Mouse (Mus musculus): ENCODE measurements around the gene Olfr671.
"Not testable (repeated sequence)": the region's sequence is repeated elsewhere in the genome, so short reads cannot be mapped to it uniquely, and the experiment has no call there.

Gene Olfr671

GRCm38 (mm10) chr7:104979026-104979425 lies at the start of gene Olfr671:
TSS of gene Olfr671 (minus strand) at chr7:104979126.
- DNase-seq = no peak

GRCm38 (mm10) chr7:105028360-105028759 lies 49.4 kb upstream of the Olfr671 start, which contains the start of gene Olfr675:
TSS of gene Olfr675 (minus strand) at chr7:105028460.
- no peak for DNase-seq

GRCm38 (mm10) chr7:105022530-105022929 lies 43.6 kb upstream of the Olfr671 start:
- no peak for DNase-seq

- no peak for DNase-seq
Observed at GRCm38 (mm10) chr7:105001929-105002328, 23.0 kb upstream of the Olfr671 start, which contains the start of gene Olfr672. TSS of gene Olfr672 (minus strand) at chr7:105002029.

GRCm38 (mm10) chr7:104972507-104972906 lies 6.4 kb downstream of the Olfr671 start:
- DNase-seq = not testable (repeated sequence)

GRCm38 (mm10) chr7:104962520-104962919 lies 16.4 kb downstream of the Olfr671 start, which contains the start of gene Olfr670:
TSS of gene Olfr670 (minus strand) at chr7:104962620.
- no peak for DNase-seq

GRCm38 (mm10) chr7:104950234-104950633 lies 28.7 kb downstream of the Olfr671 start:
- not testable (repeated sequence) for DNase-seq

GRCm38 (mm10) chr7:104933940-104934339 lies 45.0 kb downstream of the Olfr671 start, which contains the start of gene Olfr669:
TSS of gene Olfr669 (plus strand) at chr7:104934240.
- no peak for DNase-seq

- no peak for DNase-seq
Observed at GRCm38 (mm10) chr7:104927957-104928356, 51.0 kb downstream of the Olfr671 start, which contains the start of gene Olfr668. TSS of gene Olfr668 (minus strand) at chr7:104928057.
